Mouse (Mus musculus): ENCODE measurements around the gene Timp3.

GRCm38 (mm10) chr10:86359208-86359607 is 59.0 kb downstream of the Timp3 start:
- no peak for TF ChIP-seq ZC3H11A (IDR thresholded peaks at IDR 0.05; ENCODE audit: borderline replicate concordance, low read depth, low read length)
- no peak for TF ChIP-seq ZNF384 (IDR thresholded peaks at IDR 0.05; ENCODE audit: low read depth, low read length)
- TF ChIP-seq CHD2 (IDR thresholded peaks at IDR 0.05; ENCODE audit: low read depth, low read length), result no peak
- TF ChIP-seq MAFK (IDR thresholded peaks at IDR 0.05; ENCODE audit: insufficient read depth, low read depth, low read length), result no peak
- TF ChIP-seq HCFC1 (IDR thresholded peaks at IDR 0.05; ENCODE audit: borderline replicate concordance, insufficient read depth, low read length), result no peak
